Mouse (Mus musculus) stomach, embryonic 15.5 days (tissue): Measurements from ENCODE around the gene D430042O09Rik. TPM values are rescaled to one million over a fixed set of nuclear protein-coding genes. Genes with fewer than 3 reads are reported as not detected.

ENCODE experiments used
- ATAC-seq: fragments of 200-750 bp; cut with Nextera tagmentation; 2 replicates; pipeline ENCODE4 v1.8.0; 2017; ENCODE audit warnings: low read depth, moderate number of reproducible peaks, moderate TSS enrichment; ENCODE audit not compliant: insufficient read depth, low FRiP score
- H3K27ac ChIP-seq: fragments of 300-500 bp; sonication (generic); 2 replicates; pipeline ENCODE4 v1.5.1; 2015; ENCODE audit warnings: mild to moderate bottlenecking, inconsistent platforms
- H3K27me3 ChIP-seq: fragments of 300-500 bp; sonication (generic); replicated peaks from 2 replicates; pipeline ENCODE4 v1.6.1; 2015; ENCODE audit warnings: inconsistent platforms
- H3K36me3 ChIP-seq: fragments of 300-500 bp; sonication (generic); 2 replicates; pipeline ENCODE4 v1.6.1; 2015; ENCODE audit warnings: inconsistent platforms
- H3K4me1 ChIP-seq: fragments of 300-500 bp; sonication (generic); 2 replicates; pipeline ENCODE4 v1.6.1; 2015; ENCODE audit warnings: inconsistent platforms
- H3K4me2 ChIP-seq: fragments of 300-500 bp; sonication (generic); 2 replicates; pipeline ENCODE4 v1.6.1; 2015; ENCODE audit warnings: mild to moderate bottlenecking, inconsistent platforms
- H3K4me3 ChIP-seq: fragments of 300-500 bp; sonication (generic); replicated peaks from 2 replicates; pipeline ENCODE4 v1.5.1; 2015; ENCODE audit warnings: inconsistent platforms
- H3K9ac ChIP-seq: fragments of 300-500 bp; sonication (generic); 2 replicates; pipeline ENCODE4 v1.6.1; 2015; ENCODE audit warnings: inconsistent platforms
- H3K9me3 ChIP-seq: fragments of 300-500 bp; sonication (generic); 2 replicates; pipeline ENCODE4 v1.6.1; 2016; ENCODE audit warnings: inconsistent platforms
- WGBS: fragments of 180-500 bp; shearing (Covaris S2); methylation state at CpG from one replicate; pipeline ENCODE4 v1.1.7; 2015; 5-methylcytosine and 5-hydroxymethylcytosine counted together
- polyA plus RNA-seq: library from polyadenylated mRNA; unstranded; fragments of >200 nt; fragmentation: Nextera tagmentation; extraction: Ambion mirVana; gene quantifications from 2 replicates; pipeline ENCODE4 v1.2.1, GENCODE M21; 2015

Gene D430042O09Rik
- polyA plus RNA-seq, 1 experiment from 2014 or later: 6.0 TPM

DNA sequence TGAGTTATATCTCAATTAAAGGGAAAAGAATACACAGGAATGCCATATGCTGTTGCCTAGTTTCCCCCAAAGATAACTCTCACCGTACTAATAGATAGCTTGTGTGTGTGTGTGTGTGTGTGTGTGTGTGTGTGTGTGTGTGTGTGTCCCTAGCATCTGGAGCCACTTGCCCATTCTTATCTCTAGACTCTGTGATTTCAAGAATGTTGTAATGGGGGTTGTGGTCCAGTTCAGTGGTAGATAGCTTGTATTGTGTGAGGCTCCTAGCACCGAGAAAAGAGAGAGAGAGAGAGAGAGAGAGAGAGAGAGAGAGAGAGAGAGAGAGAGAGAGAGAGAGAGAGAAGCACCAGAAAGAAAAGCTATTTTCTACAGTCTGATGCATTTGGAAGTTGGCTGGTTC, 118.7 kb downstream of the D430042O09Rik start:
- Histone ChIP-seq H3K9me3 (no peaks in the 10 kb centered on the region), H3K27me3 (no peaks in the 10 kb centered on the region), H3K9ac (no peak overlapping the region), H3K27ac (no peak overlapping the region), H3K36me3 (no peaks in the 10 kb centered on the region; the same call in 1 of the 2 replicates), H3K4me1 (peaks cover 12% of the 10 kb centered on the region), H3K4me2 (no peak overlapping the region), H3K4me3 (no peak overlapping the region)
- ATAC-seq: no peak
- 60% methylated on average over 2 of the region's 2 CpGs for WGBS

GRCm38 (mm10) chr7:125826887-125827286, 119.2 kb downstream of the D430042O09Rik start:
- Histone ChIP-seq H3K4me2 (no peak overlapping the region), H3K9me3 (no peaks in the 10 kb centered on the region), H3K4me1 (peaks cover 12% of the 10 kb centered on the region), H3K27me3 (no peaks in the 10 kb centered on the region), H3K4me3 (no peak overlapping the region), H3K36me3 (no peaks in the 10 kb centered on the region; the same call in 1 of the 2 replicates), H3K9ac (no peak overlapping the region), H3K27ac (no peak overlapping the region)
- ATAC-seq: no peak
- 79% methylated on average over 3 of the region's 3 CpGs for WGBS

GRCm38 (mm10) chr7:125827420-125827819, 119.7 kb downstream of the D430042O09Rik start:
- Histone ChIP-seq H3K27me3 (no peaks in the 10 kb centered on the region), H3K27ac (no peak overlapping the region), H3K4me3 (no peak overlapping the region), H3K4me1 (peaks cover 12% of the 10 kb centered on the region), H3K4me2 (no peak overlapping the region), H3K9me3 (no peaks in the 10 kb centered on the region), H3K36me3 (no peaks in the 10 kb centered on the region; the same call in 1 of the 2 replicates), H3K9ac (no peak overlapping the region)
- WGBS: 56% methylated on average over 9 of the region's 9 CpGs
- no peak for ATAC-seq

DNA sequence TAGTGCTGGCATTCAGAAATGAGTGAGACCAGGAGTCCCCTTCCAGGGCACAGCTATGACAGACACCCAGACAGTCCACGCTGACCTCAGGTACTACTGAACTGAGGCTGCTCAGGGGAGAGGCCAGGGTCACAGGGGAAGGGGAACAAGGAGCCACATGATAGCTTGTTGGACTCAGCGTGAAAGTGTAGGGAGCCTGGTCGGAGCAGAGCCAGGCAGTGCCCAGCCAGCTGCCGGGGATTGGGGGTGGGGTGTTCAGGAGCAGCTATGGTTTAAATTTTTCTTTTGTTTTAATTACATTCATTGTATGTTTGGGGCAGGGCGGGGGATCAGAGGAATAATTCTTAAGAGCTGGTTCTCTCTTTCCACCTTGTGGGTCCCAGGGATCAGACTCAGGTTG, 120.9 kb downstream of the D430042O09Rik start:
- Histone ChIP-seq H3K27ac (no peak overlapping the region), H3K4me2 (no peak overlapping the region), H3K4me3 (no peak overlapping the region), H3K4me1 (peaks cover 12% of the 10 kb centered on the region), H3K27me3 (no peaks in the 10 kb centered on the region), H3K36me3 (no peaks in the 10 kb centered on the region; the same call in 1 of the 2 replicates), H3K9ac (no peak overlapping the region), H3K9me3 (no peaks in the 10 kb centered on the region)
- no peak for ATAC-seq
- WGBS: 74% methylated on average over 5 of the region's 5 CpGs

- Histone ChIP-seq H3K4me1 (peaks cover 12% of the 10 kb centered on the region), H3K27me3 (no peaks in the 10 kb centered on the region), H3K27ac (no peak overlapping the region), H3K9me3 (no peaks in the 10 kb centered on the region), H3K36me3 (no peaks in the 10 kb centered on the region; the same call in 1 of the 2 replicates), H3K4me3 (no peak overlapping the region), H3K9ac (no peak overlapping the region), H3K4me2 (no peak overlapping the region)
- ATAC-seq: no peak
- 57% methylated on average over 3 of the region's 3 CpGs for WGBS
These were observed 121.5 kb downstream of the D430042O09Rik start for GRCm38 (mm10) chr7:125829121-125829666.

DNA sequence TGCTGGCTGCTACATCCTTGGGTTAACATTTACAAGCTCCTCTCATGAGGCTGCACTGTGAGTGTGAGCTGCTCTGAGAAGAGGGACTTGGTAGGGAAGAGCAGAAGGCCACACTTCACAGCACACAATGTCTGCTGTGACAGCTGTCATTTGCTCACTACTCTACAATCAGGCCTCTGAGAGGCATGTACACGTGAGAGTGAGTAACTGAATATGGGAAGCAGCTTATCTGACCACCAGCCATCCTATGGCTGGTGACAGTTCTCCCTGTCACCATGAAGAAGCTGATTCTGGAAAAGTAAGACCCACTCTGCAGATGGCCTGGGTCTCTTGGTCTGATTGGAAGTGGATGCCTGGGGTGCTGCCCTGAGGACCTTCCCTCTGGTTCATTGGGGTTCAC, 125.1 kb downstream of the D430042O09Rik start:
- ATAC-seq: no peak
- H3K4me3 ChIP-seq: no peak overlapping the region
- H3K27me3 ChIP-seq: no peaks in the 10 kb centered on the region
- peaks cover 8% of the 10 kb centered on the region for H3K4me1 ChIP-seq
- no peak overlapping the region for H3K9ac ChIP-seq
- no peak overlapping the region for H3K4me2 ChIP-seq
- H3K9me3 ChIP-seq: no peaks in the 10 kb centered on the region
- H3K36me3 ChIP-seq: no peaks in the 10 kb centered on the region; the same call in 1 of the 2 replicates
- no peak overlapping the region for H3K27ac ChIP-seq
- WGBS: 61% methylated on average over 1 of the region's 1 CpGs

GRCm38 (mm10) chr7:125833471-125833870, 125.8 kb downstream of the D430042O09Rik start:
- WGBS: 78% methylated on average over 2 of the region's 2 CpGs
- H3K9ac ChIP-seq: no peak overlapping the region
- no peak for ATAC-seq

DNA sequence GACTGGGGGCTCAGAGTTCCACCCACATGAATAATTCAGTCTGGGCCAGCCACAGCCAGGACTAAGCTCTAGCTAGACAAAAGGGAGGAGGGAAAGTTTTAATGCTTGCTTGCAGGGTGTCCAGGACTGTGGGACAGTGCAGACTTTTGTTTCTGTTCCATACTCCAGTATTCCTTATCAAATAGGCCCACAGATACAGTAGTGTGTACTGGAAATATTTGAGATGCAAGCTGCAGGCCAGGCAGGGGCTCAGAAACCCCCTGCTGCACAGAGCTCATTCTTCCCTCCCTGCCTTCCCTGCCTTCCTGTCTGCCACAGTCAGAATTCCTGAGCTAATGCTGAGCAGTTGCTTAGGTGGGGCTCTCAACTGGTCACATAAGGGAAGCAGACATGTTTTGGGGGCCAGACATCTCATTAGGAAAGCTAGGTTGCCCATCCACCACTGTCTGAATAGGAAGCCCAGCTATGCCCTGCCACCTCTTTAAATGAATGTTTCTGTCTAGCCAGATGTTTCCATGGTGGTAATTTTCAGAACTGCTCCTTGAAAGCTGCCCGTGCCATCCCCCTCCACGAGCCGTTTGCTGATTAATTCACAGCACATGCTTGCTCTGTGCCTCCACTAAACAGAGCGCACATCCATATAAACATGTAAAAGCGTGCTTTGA, 130.5 kb downstream of the D430042O09Rik start:
- Histone ChIP-seq H3K4me2 (no peak overlapping the region), H3K27ac (no peak overlapping the region), H3K36me3 (no peaks in the 10 kb centered on the region; the same call in 1 of the 2 replicates), H3K9ac (no peak overlapping the region), H3K4me1 (no peaks in the 10 kb centered on the region), H3K27me3 (no peaks in the 10 kb centered on the region), H3K9me3 (no peaks in the 10 kb centered on the region), H3K4me3 (no peak overlapping the region)
- 47% methylated on average over 5 of the region's 5 CpGs for WGBS
- ATAC-seq: no peak

More at GRCm38 (mm10) chr7:125833471-125833870, 125.8 kb downstream of the D430042O09Rik start:
- Histone ChIP-seq H3K36me3 (no peaks in the 10 kb centered on the region; the same call in 1 of the 2 replicates), H3K27ac (no peak overlapping the region), H3K4me1 (peaks cover 6% of the 10 kb centered on the region; the same call in 1 of the 2 replicates), H3K4me3 (no peak overlapping the region), H3K27me3 (no peaks in the 10 kb centered on the region), H3K9me3 (no peaks in the 10 kb centered on the region), H3K4me2 (no peak overlapping the region)

- H3K4me3 ChIP-seq: no peak overlapping the region
- no peak for ATAC-seq
- H3K27ac ChIP-seq: no peak overlapping the region
- no peaks in the 10 kb centered on the region for H3K27me3 ChIP-seq
- H3K4me2 ChIP-seq: no peak overlapping the region
- H3K36me3 ChIP-seq: no peaks in the 10 kb centered on the region; the same call in 1 of the 2 replicates
- H3K9ac ChIP-seq: no peak overlapping the region
- no peaks in the 10 kb centered on the region for H3K4me1 ChIP-seq
- H3K9me3 ChIP-seq: no peaks in the 10 kb centered on the region
- 66% methylated on average over 1 of the region's 1 CpGs for WGBS
These were observed 137.9 kb downstream of the D430042O09Rik start for GRCm38 (mm10) chr7:125845611-125846010.

DNA sequence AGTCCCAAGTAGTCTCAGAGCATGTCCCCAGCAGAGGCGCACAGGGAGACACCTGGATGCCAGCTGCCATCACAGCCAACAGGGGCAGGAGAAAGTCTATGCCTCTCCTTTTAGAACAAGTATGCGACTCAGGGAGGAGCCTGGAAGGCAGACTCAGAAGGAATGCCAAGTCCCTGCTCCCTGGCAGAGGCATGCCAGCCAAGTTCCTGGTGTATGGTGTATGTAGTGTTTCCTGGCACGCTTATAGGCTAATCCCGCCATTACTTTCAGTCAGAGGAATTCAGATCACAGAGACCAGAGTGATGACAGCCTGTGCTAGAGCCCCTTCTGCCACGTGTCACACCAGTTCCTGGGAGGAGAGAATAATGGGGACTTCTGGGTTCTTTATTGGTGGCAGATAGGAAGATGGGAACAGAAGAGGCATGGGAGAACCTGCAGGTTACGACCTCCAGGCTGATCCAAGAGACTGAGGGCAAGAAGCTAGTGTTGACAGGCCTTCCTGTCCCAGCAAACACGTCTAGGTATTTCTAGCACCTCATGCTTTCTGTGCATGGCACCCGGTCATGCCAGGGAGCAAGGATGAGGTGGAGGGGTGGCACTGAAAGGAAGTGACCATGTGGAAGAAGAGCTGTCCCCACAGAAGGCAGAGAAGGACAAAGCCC, 139.3 kb downstream of the D430042O09Rik start:
- Histone ChIP-seq H3K9me3 (no peaks in the 10 kb centered on the region), H3K4me2 (no peak overlapping the region), H3K4me1 (no peaks in the 10 kb centered on the region), H3K27me3 (no peaks in the 10 kb centered on the region), H3K4me3 (no peak overlapping the region), H3K36me3 (no peaks in the 10 kb centered on the region; the same call in 1 of the 2 replicates), H3K9ac (no peak overlapping the region), H3K27ac (no peak overlapping the region)
- 78% methylated on average over 8 of the region's 8 CpGs for WGBS
- ATAC-seq: no peak

GRCm38 (mm10) chr7:125847528-125847866, 139.8 kb downstream of the D430042O09Rik start:
- no peak overlapping the region for H3K4me2 ChIP-seq
- H3K9me3 ChIP-seq: no peaks in the 10 kb centered on the region
- H3K4me1 ChIP-seq: no peaks in the 10 kb centered on the region
- 86% methylated on average over 2 of the region's 2 CpGs for WGBS
- no peak overlapping the region for H3K9ac ChIP-seq
- H3K27ac ChIP-seq: no peak overlapping the region
- H3K36me3 ChIP-seq: no peaks in the 10 kb centered on the region; the same call in 1 of the 2 replicates
- H3K27me3 ChIP-seq: no peaks in the 10 kb centered on the region
- no peak overlapping the region for H3K4me3 ChIP-seq
- no peak for ATAC-seq

- H3K9ac ChIP-seq: no peak overlapping the region
These were observed 151.9 kb downstream of the D430042O09Rik start for GRCm38 (mm10) chr7:125859564-125859963.

More at GRCm38 (mm10) chr7:125859564-125859963, 151.9 kb downstream of the D430042O09Rik start:
- no peak overlapping the region for H3K4me2 ChIP-seq
- H3K36me3 ChIP-seq: 0 out of 2 replicates have a peak, but pooled peaks cover 2% of the 10 kb centered on the region
- H3K27me3 ChIP-seq: no peaks in the 10 kb centered on the region
- no peak for ATAC-seq
- WGBS: 70% methylated on average over 3 of the region's 3 CpGs
- no peak overlapping the region for H3K27ac ChIP-seq
- peaks cover 3% of the 10 kb centered on the region; the same call in 1 of the 2 replicates for H3K4me1 ChIP-seq
- H3K4me3 ChIP-seq: no peak overlapping the region
- no peaks in the 10 kb centered on the region for H3K9me3 ChIP-seq
